Mouse (Mus musculus) megakaryocyte, adult 5-6 weeks (primary cell): ENCODE measurements around the gene 2700049A03Rik. TPM values are rescaled to one million over a fixed set of nuclear protein-coding genes. Genes with fewer than 3 reads are reported as not detected.

ENCODE experiments used
- ATAC-seq: 2 replicates; pipeline ENCODE4 v1.8.0; 2016; ENCODE audit warnings: mild to moderate bottlenecking, inconsistent platforms; ENCODE audit not compliant: poor library complexity, severe bottlenecking
- total RNA-seq, 2 experiments: library from RNA; stranded (forward) in 1 of 2; stranded (reverse) in 1 of 2; fragments of 153-499, 151-499 nt in 1 of 2; fragments of 221-1000, 200-1000 nt in 1 of 2; gene quantifications; 2 replicates each; pipeline versions ENCODE4 v1.2.3 to v1.2.4; 2015 to 2017

Gene 2700049A03Rik
- total RNA-seq, 2 experiments from 2014 or later = 8.3 to 12.2 TPM

GRCm38 (mm10) chr12:71169911-71170310 is 33.3 kb downstream of the 2700049A03Rik start:
- ATAC-seq = no peak

- ATAC-seq = no peak
Measured at GRCm38 (mm10) chr12:71183736-71184135, 47.1 kb downstream of the 2700049A03Rik start.

GRCm38 (mm10) chr12:71184396-71184795 is 47.7 kb downstream of the 2700049A03Rik start:
- ATAC-seq = peak; percentile 33; the same call in 1 of the 2 replicates

- ATAC-seq = peak; percentile 95
Measured at GRCm38 (mm10) chr12:71192705-71193104, 56.1 kb downstream of the 2700049A03Rik start.

- ATAC-seq = no peak
Measured at GRCm38 (mm10) chr12:71197671-71198070, 61.0 kb downstream of the 2700049A03Rik start.

GRCm38 (mm10) chr12:71201753-71202152 is 65.1 kb downstream of the 2700049A03Rik start:
- no peak for ATAC-seq

GRCm38 (mm10) chr12:71204303-71204702 is 67.7 kb downstream of the 2700049A03Rik start:
- no peak for ATAC-seq

GRCm38 (mm10) chr12:71217191-71217590 is 80.5 kb downstream of the 2700049A03Rik start:
- ATAC-seq = no peak

- no peak for ATAC-seq
Measured at GRCm38 (mm10) chr12:71217866-71218522, 81.3 kb downstream of the 2700049A03Rik start.

GRCm38 (mm10) chr12:71222761-71223160 is 86.1 kb downstream of the 2700049A03Rik start:
- ATAC-seq = no peak

- no peak for ATAC-seq
Measured at GRCm38 (mm10) chr12:71227769-71228168, 91.1 kb downstream of the 2700049A03Rik start.

- no peak for ATAC-seq
Measured at GRCm38 (mm10) chr12:71228925-71229649, 92.4 kb downstream of the 2700049A03Rik start.

GRCm38 (mm10) chr12:71231561-71231960 is 94.9 kb downstream of the 2700049A03Rik start:
- ATAC-seq = no peak

GRCm38 (mm10) chr12:71233426-71233825 is 96.8 kb downstream of the 2700049A03Rik start:
- ATAC-seq = no peak

- no peak for ATAC-seq
Measured at GRCm38 (mm10) chr12:71237074-71237473, 100.4 kb downstream of the 2700049A03Rik start.

GRCm38 (mm10) chr12:71242791-71243190 is 106.1 kb downstream of the 2700049A03Rik start:
- no peak for ATAC-seq

- no peak for ATAC-seq
Measured at GRCm38 (mm10) chr12:71244766-71245390, 108.2 kb downstream of the 2700049A03Rik start.

- no peak for ATAC-seq
Measured at GRCm38 (mm10) chr12:71247191-71247590, 110.5 kb downstream of the 2700049A03Rik start.

- no peak for ATAC-seq
Measured at GRCm38 (mm10) chr12:71249348-71249747, 112.7 kb downstream of the 2700049A03Rik start.

- ATAC-seq = no peak
Measured at GRCm38 (mm10) chr12:71252509-71253167, 116.0 kb downstream of the 2700049A03Rik start.

- ATAC-seq = no peak
Measured at GRCm38 (mm10) chr12:71254779-71255178, 118.1 kb downstream of the 2700049A03Rik start.
